Mouse (Mus musculus) CD4-positive, CD25-positive, alpha-beta regulatory T cell, adult 9 weeks (primary cell): ENCODE measurements around the gene 1810055G02Rik. TPM values are rescaled to one million over a fixed set of nuclear protein-coding genes. Genes with fewer than 3 reads are reported as not detected.

ENCODE experiments used
- polyA plus RNA-seq: library from polyadenylated mRNA; unstranded; fragments of 100-300 nt; shearing (Covaris generic); gene quantifications from one replicate; pipeline ENCODE4 v1.2.1, GENCODE M21; 2017

1810055G02Rik gene
- polyA plus RNA-seq, result 7.1 TPM

GRCm38 (mm10) chr19:3708078-3709012 lies at the start of gene 1810055G02Rik:
Gene 1810055G02Rik, plus strand, starts transcription at chr19:3708293.

GRCm38 (mm10) chr19:3686215-3686894 lies 21.7 kb upstream of the 1810055G02Rik start, which contains the start of gene Lrp5:
Gene Lrp5, minus strand, starts transcription at chr19:3686564.

GRCm38 (mm10) chr19:3767276-3767780 lies 59.2 kb downstream of the 1810055G02Rik start, which contains the start of gene Kmt5b:
Gene Kmt5b, plus strand, starts transcription at chr19:3767421.

Other genes starting within 250 kb of the 1810055G02Rik start
- gene Ppp6r3, start 132.5 kb upstream of the 1810055G02Rik start, polyA plus RNA-seq, result 98.1 TPM
- 0.04 TPM for gene Lrp5, start 21.7 kb upstream of the 1810055G02Rik start, polyA plus RNA-seq
- 33.8 TPM for gene Kmt5b, start 59.1 kb downstream of the 1810055G02Rik start, polyA plus RNA-seq
- gene Chka, start 143.5 kb downstream of the 1810055G02Rik start, polyA plus RNA-seq, result 2.1 TPM
- gene Tcirg1, start 198.8 kb downstream of the 1810055G02Rik start, polyA plus RNA-seq, result 63.1 TPM
- gene Ndufs8, start 204.5 kb downstream of the 1810055G02Rik start, polyA plus RNA-seq, result 259 TPM
- 0.29 TPM for gene Aldh3b1, start 221.5 kb downstream of the 1810055G02Rik start, polyA plus RNA-seq
- 47.5 TPM for gene Unc93b1, start 226.9 kb downstream of the 1810055G02Rik start, polyA plus RNA-seq